Comparison of ENCODE assay signal across 10 mouse cellular contexts in genomic region chr10:7839551-7840352, GRCm38 (mm10). TPM values are rescaled to one million over a fixed set of nuclear protein-coding genes. Genes with fewer than 3 reads are reported as not detected.
DNase-seq lines count a peak whose midpoint lies in the region; ATAC-seq lines count a peak whose summit lies in the region.
"Had no signal": no experiment of that assay in that cellular context is flagged by ENCODE, and none has a peak within 500 bp of the region (broad histone marks: within the 10 kb centered on the region; RNA-seq: fewer than 3 reads in every experiment).

No protein-coding gene starts in this region.

- H3K36me3 ChIP-seq in macrophage (ENCODE audit: inconsistent target), result peaks cover 14% of the 10 kb centered on the region
- H3K36me3 ChIP-seq: heart, embryonic 15.5 days had no signal

- peak; percentile 42 to 66 for DNase-seq in heart, adult 18-20 months
- no peak for DNase-seq in heart, postnatal 25 days (ENCODE audit: low spot score)
- peak; percentile 87 for DNase-seq in CD4-positive helper T cell, adult 2 months (ENCODE audit: low read depth, low spot score)
- DNase-seq in cerebellum, adult 11 months, result peak; percentile 33
- DNase-seq in left cerebral cortex, adult 11 months (ENCODE audit: low spot score), result no peak
- DNase-seq in embryo, embryonic 11 days, result no peak

- WGBS in macrophage (ENCODE audit: missing documents), result 50% methylated on average over 21 of the region's 22 CpGs

- intact Hi-C loops in heart, postnatal 25 days (cut with DNase I), result no loop called here

- ATAC-seq in frontal cortex, adult (ENCODE audit: low TSS enrichment), result no peak

- peaks cover 85% of the 10 kb centered on the region for H3K79me2 ChIP-seq in macrophage (ENCODE audit: inconsistent target)

- peak overlapping the region; percentile 99 for H3K27ac ChIP-seq in macrophage
- H3K27ac ChIP-seq: heart, embryonic 15.5 days; liver, embryonic 14.5 days had no signal

- no peak overlapping the region for H3K4me3 ChIP-seq in macrophage (ENCODE audit: inconsistent target)
- H3K4me3 ChIP-seq: heart, embryonic 15.5 days had no signal

RNA-seq across cellular contexts. Expression of gene Zc3h12d, which starts 7.5 kb away (rescaled TPM):
- 1 to 10 TPM in 1 of 2 experiments, under 1 TPM in 1; 0.15 to 1.0 TPM for total RNA-seq in heart, adult 18-20 months (2021)
- under 1 TPM; 0.18 to 0.25 TPM for total RNA-seq in heart, postnatal 25 days (2021)
- total RNA-seq in macrophage (2018; cell fraction: chromatin; rRNA removed), result 10 to 100 TPM in 25 of 26 experiments, 1 to 10 TPM in 1; 4.7 to 61.5 (median 37.4) TPM
- total RNA-seq in macrophage (2018; cell fraction: cytosol; rRNA removed), result 10 to 100 TPM; 15.6 to 52.4 (median 36.1) TPM
- 10 to 100 TPM; 13.9 to 70.5 (median 35.9) TPM for total RNA-seq in macrophage (2018; cell fraction: nucleus; rRNA removed)
- polyA plus RNA-seq in macrophage (2018), result 21.6 to 37.6 TPM (median 28.7 TPM) in 3 replicates

RNA-seq across cellular contexts. Expression of gene Ppil4, which starts 47.1 kb away (rescaled TPM):
- total RNA-seq in heart, adult 18-20 months (2021), result 10 to 100 TPM; 11.7 to 15.0 TPM
- total RNA-seq in heart, postnatal 25 days (2021), result 10 to 100 TPM; 14.7 to 15.2 TPM
- total RNA-seq in macrophage (2018; cell fraction: chromatin; rRNA removed), result 100 to 1,000 TPM in 10 of 26 experiments, 10 to 100 TPM in 16; 56.8 to 125 (median 91.4) TPM
- 10 to 100 TPM; 12.3 to 23.8 (median 18.5) TPM for total RNA-seq in macrophage (2018; cell fraction: cytosol; rRNA removed)
- total RNA-seq in macrophage (2018; cell fraction: nucleus; rRNA removed), result 10 to 100 TPM; 29.0 to 79.5 (median 40.9) TPM
- 19.7 to 34.0 TPM (median 19.9 TPM) in 3 replicates for polyA plus RNA-seq in macrophage (2018)

RNA-seq across cellular contexts. Expression of gene Ginm1, which starts 47.1 kb away (rescaled TPM):
- total RNA-seq in heart, adult 18-20 months (2021), result 100 to 1,000 TPM in 1 of 2 experiments, 10 to 100 TPM in 1; 91.2 to 103 TPM
- 100 to 1,000 TPM; 111 to 113 TPM for total RNA-seq in heart, postnatal 25 days (2021)
- 10 to 100 TPM in 25 of 26 experiments, 1 to 10 TPM in 1; 7.6 to 29.6 (median 17.7) TPM for total RNA-seq in macrophage (2018; cell fraction: chromatin; rRNA removed)
- total RNA-seq in macrophage (2018; cell fraction: cytosol; rRNA removed), result 10 to 100 TPM; 27.4 to 59.7 (median 38.1) TPM
- 10 to 100 TPM; 17.9 to 72.3 (median 34.0) TPM for total RNA-seq in macrophage (2018; cell fraction: nucleus; rRNA removed)
- 42.7 to 123 TPM (median 50.0 TPM) in 3 replicates for polyA plus RNA-seq in macrophage (2018)

Comparison
In these comparisons a context has a peak if more than half of its experiments do, and no peak if none do; other contexts are left out.
1. DNase-seq: peak in heart, adult 18-20 months (2 of 2), CD4-positive helper T cell, adult 2 months (single experiment) and cerebellum, adult 11 months (single experiment); none in heart, postnatal 25 days (single experiment), left cerebral cortex, adult 11 months (single experiment) and embryo, embryonic 11 days (single experiment).